Mouse (Mus musculus) stomach, postnatal 0 days (tissue): ENCODE results near the gene Slc12a7.

Experiments
- CTCF ChIP-seq: IDR thresholded peaks from 2 replicates; pipeline ENCODE4 v1.5.1; 2016; ENCODE audit warnings: antibody characterized with exemption, low read depth, mild to moderate bottlenecking, moderate library complexity
- EP300 ChIP-seq: optimal IDR thresholded peaks from 2 replicates; pipeline ENCODE3; 2016; ENCODE audit warnings: antibody characterized with exemption

DNA sequence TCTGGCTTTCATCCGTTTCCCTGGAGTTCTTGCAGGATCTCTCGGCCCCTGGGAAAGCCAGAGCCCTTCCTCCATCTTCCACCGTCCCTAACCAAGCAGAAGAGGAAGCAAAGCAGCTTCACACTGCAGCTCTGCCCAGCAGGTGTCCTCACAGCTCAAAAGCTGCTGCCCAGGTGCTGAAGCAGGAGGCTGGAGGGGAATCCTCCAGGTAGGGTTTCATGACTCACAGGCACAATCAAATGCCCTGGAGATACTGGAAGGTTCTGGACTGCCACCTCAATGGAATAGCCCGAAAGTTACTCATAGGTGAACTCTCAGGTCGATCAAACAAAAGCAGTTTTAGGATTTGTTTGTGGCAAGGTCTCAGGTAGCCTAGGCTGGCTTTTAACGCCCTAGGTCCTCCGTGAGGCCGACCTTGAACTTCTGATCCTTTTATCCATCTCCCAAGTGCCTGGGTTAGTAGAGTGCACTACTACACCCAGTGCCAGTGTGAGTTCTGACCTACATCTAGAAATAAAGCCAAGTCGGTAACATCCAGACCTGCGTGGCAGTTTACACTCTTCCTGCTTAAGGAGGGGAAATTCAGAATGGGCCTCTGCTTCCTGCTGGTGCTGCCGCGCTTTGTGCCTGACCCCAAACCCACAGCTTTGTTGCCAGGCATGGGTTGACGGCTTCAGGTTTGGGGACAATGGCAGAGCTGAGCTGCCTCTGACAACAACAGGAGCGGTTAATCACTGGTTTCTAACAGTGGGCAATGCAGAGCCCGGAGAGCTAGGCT, 16.0 kb downstream of the Slc12a7 start:
- TF ChIP-seq EP300, result no peak
- peak; percentile 78 for TF ChIP-seq CTCF
